Mouse (Mus musculus): ENCODE measurements around the gene Fgf11.
A peak's percentile ranks its signal among the peaks of the same experiment; 100 is the strongest.

Gene Fgf11

DNA sequence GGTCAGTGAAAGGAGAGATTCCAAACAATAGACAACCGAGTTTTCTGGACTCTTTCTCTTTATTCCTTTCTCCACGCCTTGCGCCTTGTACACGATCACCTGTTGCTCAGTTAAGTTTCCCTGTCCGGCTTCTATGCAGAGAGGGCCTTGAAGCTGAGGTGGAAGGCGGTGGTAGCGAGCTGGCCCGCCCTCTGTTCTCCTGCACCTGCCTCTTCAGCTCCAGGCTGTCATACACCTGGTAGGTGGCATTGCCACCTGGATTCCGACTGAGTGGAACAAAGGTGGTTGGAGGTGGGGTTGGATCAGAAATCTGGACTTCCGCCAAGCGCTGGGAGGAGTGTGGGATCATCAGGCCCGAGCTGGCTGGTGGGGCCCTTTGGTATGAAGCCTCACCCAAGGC lies 14.9 kb upstream of the Fgf11 start:
- no peak for DNase-seq (ENCODE audit: extremely low spot score)

- DNase-seq (ENCODE audit: extremely low spot score) = no peak
These were observed 13.5 kb upstream of the Fgf11 start, which contains the start of gene Gm39566 for GRCm38 (mm10) chr11:69815155-69815554. TSS of gene Gm39566 (minus strand) at chr11:69815298.

DNA sequence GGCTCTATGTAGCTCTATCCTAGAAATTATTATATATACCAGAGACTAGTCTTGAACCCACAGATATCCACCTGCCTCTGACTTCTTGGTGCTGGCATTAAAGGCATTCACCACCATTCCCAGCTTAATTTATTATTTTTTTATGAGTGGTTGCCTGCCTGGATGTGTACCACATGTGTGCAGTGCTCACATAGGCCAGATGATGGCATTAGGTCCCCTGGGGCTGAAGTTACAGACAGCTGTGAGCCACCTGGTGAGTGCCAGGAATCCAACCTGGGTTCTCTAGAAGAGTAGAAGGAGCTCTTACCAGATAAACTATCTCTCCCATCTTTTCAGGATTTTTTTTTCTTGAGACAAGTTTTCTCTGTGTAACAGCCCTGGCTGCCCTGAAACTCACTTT lies 8.6 kb upstream of the Fgf11 start:
- DNase-seq (ENCODE audit: extremely low spot score) = no peak

DNA sequence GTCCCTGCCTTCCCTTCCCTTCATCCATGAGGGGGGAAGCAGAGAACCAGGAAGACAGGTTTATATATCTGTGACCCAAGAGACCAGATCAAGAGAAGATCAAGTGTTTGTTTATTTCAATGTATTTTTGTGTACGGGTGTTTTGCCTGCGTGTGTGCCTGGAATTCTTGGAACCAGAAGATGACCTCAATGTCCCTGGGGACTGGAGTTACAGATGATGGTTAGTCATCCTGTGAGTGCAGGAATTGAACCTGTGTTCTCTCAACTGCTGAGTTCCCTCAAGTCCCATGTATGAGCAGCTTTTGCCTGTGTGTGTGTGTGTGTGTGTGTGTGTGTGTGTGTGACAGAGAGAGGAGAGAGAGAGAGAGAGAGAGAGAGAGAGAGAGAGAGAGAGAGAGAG lies 6.0 kb upstream of the Fgf11 start:
- no peak for DNase-seq (ENCODE audit: extremely low spot score)

GRCm38 (mm10) chr11:69806378-69806777 lies 4.7 kb upstream of the Fgf11 start:
- no peak for DNase-seq (ENCODE audit: extremely low spot score)

DNA sequence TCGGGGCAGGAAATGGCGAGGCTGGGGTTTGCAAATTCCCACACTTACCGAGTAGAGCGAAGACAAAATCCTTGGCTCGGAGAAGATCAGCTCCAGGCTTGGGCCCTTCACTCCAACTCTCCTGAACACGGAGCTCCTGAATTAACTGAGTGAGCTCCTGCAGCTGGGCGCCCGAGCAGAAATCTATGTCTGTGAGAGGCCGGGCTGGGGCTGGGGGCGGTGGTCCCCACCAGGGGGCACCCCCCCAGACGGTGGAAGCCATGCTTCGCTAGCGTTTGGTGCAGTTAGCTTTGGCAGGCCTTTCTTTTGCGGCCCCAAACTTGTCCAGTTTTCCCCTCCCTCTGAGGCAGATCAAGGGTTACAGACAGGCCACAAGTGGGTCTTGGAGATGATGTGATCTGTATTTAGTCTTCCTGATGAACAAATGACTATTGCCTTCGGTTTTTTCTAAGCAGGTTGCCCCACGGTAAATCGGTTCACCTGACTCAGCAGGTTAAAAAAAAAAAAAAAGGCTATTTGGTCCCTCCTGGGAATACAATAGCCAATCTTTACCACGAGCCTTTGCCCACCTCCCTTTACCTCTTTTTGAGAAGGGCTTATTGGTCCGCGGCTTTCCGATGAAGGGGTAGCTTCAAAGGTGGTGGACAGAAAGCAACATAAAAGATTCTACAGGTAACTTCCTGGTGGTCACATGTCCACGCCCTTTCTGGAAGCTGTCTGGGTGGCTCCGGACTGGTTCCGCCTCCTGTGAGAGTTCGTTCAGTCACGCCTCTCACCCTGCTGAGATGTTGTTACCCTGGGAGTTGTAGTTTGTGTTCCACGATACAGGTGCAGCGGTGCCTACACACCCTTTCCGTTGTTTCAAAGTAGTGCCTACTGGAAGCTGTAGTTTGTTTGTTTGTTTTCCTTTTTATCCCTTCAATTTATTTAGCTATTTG lies 3.6 kb upstream of the Fgf11 start, which contains the start of gene Tmem102:
Tmem102 (minus strand) TSS at position 653 of the 938 bp plus-strand sequence.
- DNase-seq (ENCODE audit: extremely low spot score) = peak; percentile 13

- DNase-seq (ENCODE audit: extremely low spot score) = peak; percentile 10
These were observed 2.9 kb upstream of the Fgf11 start for GRCm38 (mm10) chr11:69804652-69804940.

- peak; percentile 68 for DNase-seq (ENCODE audit: extremely low spot score)
These were observed 2.4 kb upstream of the Fgf11 start for GRCm38 (mm10) chr11:69803786-69804651.

DNA sequence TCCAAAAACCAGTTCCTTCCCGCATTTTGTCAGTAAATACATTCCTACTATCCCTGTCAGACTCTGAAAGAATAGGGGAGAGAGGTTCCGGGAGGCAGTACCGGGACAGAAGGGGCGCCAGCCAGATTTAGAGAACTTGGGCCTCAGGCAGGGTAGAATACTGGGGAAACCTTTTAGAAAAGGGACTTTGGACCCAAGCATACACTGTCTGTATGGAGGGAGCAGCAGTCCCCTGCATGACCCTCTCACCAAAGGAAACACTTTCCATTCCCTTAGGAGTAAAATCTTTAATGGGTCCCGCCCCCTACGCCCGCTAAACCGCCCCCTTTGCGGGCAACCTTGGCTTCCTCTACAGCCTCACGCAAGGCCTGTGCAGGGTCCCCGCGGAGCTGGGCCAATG lies 1.7 kb upstream of the Fgf11 start:
- DNase-seq (ENCODE audit: extremely low spot score) = no peak

GRCm38 (mm10) chr11:69802648-69803105 lies 1.0 kb upstream of the Fgf11 start:
- DNase-seq (ENCODE audit: extremely low spot score) = peak; percentile 83

DNA sequence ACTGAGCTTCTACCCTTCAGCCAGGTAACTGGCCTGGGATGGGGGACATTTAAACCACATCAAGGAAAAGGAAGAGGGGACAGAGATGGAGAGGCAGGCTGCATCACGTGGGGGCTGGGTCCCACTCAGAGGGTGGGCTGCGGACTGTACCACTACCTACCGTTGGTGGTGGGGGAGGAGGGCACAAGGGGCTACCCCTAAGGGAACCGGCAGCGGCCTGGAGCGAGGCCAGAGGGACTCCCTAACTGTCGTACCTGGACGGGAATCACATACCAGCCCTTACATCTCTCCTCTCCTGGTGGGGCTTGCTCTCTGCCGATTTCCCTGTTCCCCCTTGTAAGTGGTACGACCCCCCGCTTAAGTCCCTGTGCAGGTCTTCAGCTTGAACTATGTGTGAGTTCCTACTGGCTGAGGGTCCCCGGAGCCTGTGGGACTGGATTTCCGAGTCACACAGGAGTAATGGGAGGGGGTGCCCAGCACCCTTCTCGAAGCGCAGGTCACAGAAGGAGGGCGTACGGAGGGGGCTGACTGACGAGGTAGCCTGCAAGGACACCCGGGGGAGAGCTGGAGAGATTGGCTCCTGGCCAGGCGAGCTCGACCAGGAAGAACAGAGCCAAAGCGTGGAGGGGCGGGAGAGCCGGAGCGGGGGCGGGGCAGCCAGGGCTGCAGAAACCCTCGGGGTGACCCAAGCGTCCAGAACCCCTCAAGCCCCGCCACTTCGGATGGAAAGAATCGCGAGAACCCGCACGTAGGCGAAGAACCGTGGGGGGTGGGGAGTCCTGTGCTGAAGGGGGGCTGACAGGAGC lies 1.1 kb downstream of the Fgf11 start:
- DNase-seq (ENCODE audit: extremely low spot score) = peak; percentile 90

GRCm38 (mm10) chr11:69800138-69800391 lies 1.6 kb downstream of the Fgf11 start:
- no peak for DNase-seq (ENCODE audit: extremely low spot score)

GRCm38 (mm10) chr11:69799394-69800137 lies 2.1 kb downstream of the Fgf11 start:
- no peak for DNase-seq (ENCODE audit: extremely low spot score)

DNA sequence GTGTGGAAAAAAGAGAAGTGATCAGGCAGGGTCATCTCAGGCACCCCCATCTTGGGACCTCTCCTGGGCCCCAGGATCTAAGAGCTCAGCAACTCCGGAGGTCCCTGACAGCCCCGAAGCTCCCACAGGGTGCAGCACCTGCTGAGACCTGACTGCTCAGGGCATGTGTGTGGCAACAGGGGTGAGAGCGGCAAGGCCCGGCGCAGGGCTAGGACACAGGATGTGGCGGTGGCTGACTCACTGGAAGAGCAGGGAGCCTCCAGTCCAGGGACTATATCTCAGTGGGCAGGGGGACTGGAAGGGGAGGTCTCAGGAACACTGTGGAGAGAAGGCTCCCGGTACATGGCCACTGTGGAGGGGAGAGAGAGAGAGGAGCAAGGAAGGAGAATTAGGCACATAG lies 3.7 kb downstream of the Fgf11 start:
- DNase-seq (ENCODE audit: extremely low spot score) = no peak

DNA sequence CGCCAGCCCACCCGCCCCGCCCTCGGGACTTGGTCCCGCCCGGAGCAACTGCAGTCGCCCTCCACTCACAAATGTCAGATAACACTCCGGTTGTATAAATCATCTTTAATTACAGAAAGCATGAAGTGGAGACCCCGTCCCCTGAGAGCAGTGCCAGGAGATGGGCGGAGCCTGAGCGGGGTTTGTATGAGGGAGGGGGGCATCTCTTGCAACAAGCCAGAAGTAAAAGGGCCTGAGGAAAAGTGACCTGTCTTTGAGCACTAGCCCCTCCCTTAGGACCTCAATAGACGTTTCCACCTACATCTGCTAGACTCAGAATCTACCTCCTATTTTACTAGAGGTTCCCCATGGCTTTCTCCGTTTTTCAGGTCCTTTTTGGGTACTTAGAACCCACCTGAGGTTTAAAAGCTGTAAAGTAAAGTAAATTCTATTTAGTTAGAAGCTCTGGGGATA lies 5.6 kb downstream of the Fgf11 start:
- no peak for DNase-seq (ENCODE audit: extremely low spot score)

- peak; percentile 87 for DNase-seq (ENCODE audit: extremely low spot score)
These were observed 6.3 kb downstream of the Fgf11 start, which contains the start of gene Chrnb1 for GRCm38 (mm10) chr11:69795168-69795982. TSS of gene Chrnb1 (minus strand) at chr11:69795943.

DNA sequence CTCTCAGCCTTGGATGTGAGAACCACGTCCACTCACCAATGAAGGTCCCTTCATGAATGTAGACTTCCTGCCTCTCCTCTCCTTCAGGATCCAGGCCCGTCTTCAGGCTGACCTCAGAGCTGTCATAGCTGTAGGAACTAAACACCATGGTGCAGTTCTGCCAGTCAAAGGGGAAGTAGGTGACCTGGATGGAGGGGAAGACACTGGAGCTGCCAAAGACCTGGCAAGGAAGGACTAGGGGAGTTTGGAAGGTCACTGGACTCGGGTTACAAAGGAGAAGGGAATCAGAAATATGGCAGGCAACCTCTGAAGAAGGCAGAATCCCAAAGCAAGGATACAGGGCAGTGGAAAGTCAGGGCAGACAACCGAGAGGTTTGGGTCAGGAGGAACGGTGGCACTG lies 8.2 kb downstream of the Fgf11 start:
- DNase-seq (ENCODE audit: extremely low spot score) = no peak

- DNase-seq (ENCODE audit: extremely low spot score) = no peak
These were observed 10.2 kb downstream of the Fgf11 start for GRCm38 (mm10) chr11:69791420-69791819.

- no peak for DNase-seq (ENCODE audit: extremely low spot score)
These were observed 12.2 kb downstream of the Fgf11 start for GRCm38 (mm10) chr11:69789431-69789830.

- DNase-seq (ENCODE audit: extremely low spot score) = no peak
These were observed 14.4 kb downstream of the Fgf11 start for GRCm38 (mm10) chr11:69787306-69787705.

All from embryo, embryonic 9.5 days (tissue).